Mouse (Mus musculus): ENCODE data around the gene Grin1. TPM values are rescaled to one million over a fixed set of nuclear protein-coding genes. Genes with fewer than 3 reads are reported as not detected.

Gene Grin1
- total and polyA plus RNA-seq, 3 experiments: 0.07 TPM; not detected in 2

GRCm38 (mm10) chr2:25332286-25333160, 13.5 kb upstream of the Grin1 start, which contains the start of gene Man1b1 (continued):
- peak; percentile 71; the same call in 1 of the 2 replicates for TF ChIP-seq E2F4 (IDR thresholded peaks at IDR 0.05; ENCODE audit: borderline replicate concordance, low read depth, low read length)
- TF ChIP-seq POLR2AphosphoS5 (IDR thresholded peaks at IDR 0.05; ENCODE audit: borderline replicate concordance, low read depth, low read length): peak; percentile 80; the same call in 1 of the 2 replicates
- no peak for TF ChIP-seq ZKSCAN1 (IDR thresholded peaks at IDR 0.05; ENCODE audit: low read depth, low read length)
- peak; percentile 46; the same call in 1 of the 2 replicates for TF ChIP-seq POLR2AphosphoS2 (IDR thresholded peaks at IDR 0.05; ENCODE audit: low read length)

- no peaks in the 10 kb centered on the region for H3K9me3 ChIP-seq (replicated peaks; ENCODE audit: insufficient read depth, low read length)
- H3K9ac ChIP-seq (ENCODE audit: control insufficient read depth, low read depth, low read length, poor library complexity, severe bottlenecking): peak overlapping the region; percentile 90
- DNase-seq (ENCODE audit: low read depth, low spot score): peak; percentile 38
- peak overlapping the region; percentile 78 to 92 for H3K4me3 ChIP-seq (ENCODE audit: control insufficient read depth in 1 of 2, insufficient read depth in 1 of 2, low read depth in 2 of 2, low read length in 2 of 2)
- peaks cover 3 to 19% of the 10 kb centered on the region in 2 experiments; a peak in 3 of 4 replicates for H3K4me1 ChIP-seq (ENCODE audit: control insufficient read depth in 1 of 2, insufficient read depth in 2 of 2, low read length in 2 of 2)
- H3K27me3 ChIP-seq (ENCODE audit: control insufficient read depth in 1 of 2, insufficient read depth in 2 of 2, low read length in 2 of 2): no peaks in the 10 kb centered on the region
- TF ChIP-seq RAD21 (IDR thresholded peaks at IDR 0.05; ENCODE audit: low read depth, low read length) (no peak), ZKSCAN1 (IDR thresholded peaks at IDR 0.05; ENCODE audit: low read depth, low read length) (no peak), ZNF384 (IDR thresholded peaks at IDR 0.05; ENCODE audit: low read depth, low read length) (no peak), ETS1 (IDR thresholded peaks at IDR 0.05; ENCODE audit: low read depth, low read length) (no peak), SIN3A (IDR thresholded peaks at IDR 0.05; ENCODE audit: low read length) (no peak), MXI1 (IDR thresholded peaks at IDR 0.05; ENCODE audit: low read depth, low read length) (no peak), HCFC1 (IDR thresholded peaks at IDR 0.05; ENCODE audit: low read depth, low read length) (no peak), POLR2AphosphoS2 (IDR thresholded peaks at IDR 0.05; ENCODE audit: low read length) (no peak), MYB (IDR thresholded peaks at IDR 0.05; ENCODE audit: low read depth, low read length) (no peak), POLR2A (IDR thresholded peaks at IDR 0.05; ENCODE audit: control insufficient read depth in 1 of 2, insufficient read depth in 1 of 2, low read depth in 1 of 2, low read length in 2 of 2, poor library complexity in 1 of 2) (no peak), RCOR1 (IDR thresholded peaks at IDR 0.05; ENCODE audit: low read depth, low read length) (no peak)
- peaks cover 0 to 15% of the 10 kb centered on the region in 2 experiments; a peak in 2 of 4 replicates for H3K36me3 ChIP-seq (ENCODE audit: control insufficient read depth in 1 of 2, insufficient read depth in 2 of 2, low read length in 2 of 2)
- peaks cover 22% of the 10 kb centered on the region for H3K79me2 ChIP-seq (ENCODE audit: control insufficient read depth, insufficient read depth, low read length, poor library complexity)
- H3K27ac ChIP-seq (ENCODE audit: control insufficient read depth, low read depth, low read length): no peak overlapping the region
These were observed 12.5 kb upstream of the Grin1 start for GRCm38 (mm10) chr2:25331470-25331869.

- Histone ChIP-seq H3K27me3 (ENCODE audit: control insufficient read depth in 1 of 2, insufficient read depth in 2 of 2, low read length in 2 of 2) (no peaks in the 10 kb centered on the region), H3K4me3 (ENCODE audit: control insufficient read depth in 1 of 2, insufficient read depth in 1 of 2, low read depth in 2 of 2, low read length in 2 of 2) (no peak overlapping the region), H3K36me3 (ENCODE audit: control insufficient read depth in 1 of 2, insufficient read depth in 2 of 2, low read length in 2 of 2) (peaks cover 0 to 16% of the 10 kb centered on the region in 2 experiments; a peak in 2 of 4 replicates), H3K9me3 (replicated peaks; ENCODE audit: insufficient read depth, low read length) (no peaks in the 10 kb centered on the region), H3K9ac (ENCODE audit: control insufficient read depth, low read depth, low read length, poor library complexity, severe bottlenecking) (no peak overlapping the region), H3K79me2 (ENCODE audit: control insufficient read depth, insufficient read depth, low read length, poor library complexity) (peaks cover 13% of the 10 kb centered on the region), H3K27ac (ENCODE audit: control insufficient read depth, low read depth, low read length) (no peak overlapping the region), H3K4me1 (ENCODE audit: control insufficient read depth in 1 of 2, insufficient read depth in 2 of 2, low read length in 2 of 2) (peaks cover 5 to 21% of the 10 kb centered on the region in 2 experiments)
- peak; percentile 77 for DNase-seq (ENCODE audit: low read depth, low spot score)
- TF ChIP-seq ZC3H11A (IDR thresholded peaks at IDR 0.05; ENCODE audit: low read depth, low read length) (peak; percentile 55), CTCF (IDR thresholded peaks at IDR 0.05 in 2 of 3, conservative IDR thresholded peaks at IDR 0.05 in 1 of 3; ENCODE audit: control insufficient read depth in 1 of 3, insufficient read depth in 1 of 3, low read depth in 2 of 3, low read length in 3 of 3, poor library complexity in 1 of 3, severe bottlenecking in 1 of 3) (peak; percentile 65 to 81 (median 66)), RAD21 (IDR thresholded peaks at IDR 0.05; ENCODE audit: low read depth, low read length) (peak; percentile 75), SMC3 (IDR thresholded peaks at IDR 0.05; ENCODE audit: low read depth, low read length) (peak; percentile 81), BHLHE40 (IDR thresholded peaks at IDR 0.05; ENCODE audit: borderline replicate concordance, low read depth, low read length) (no peak), UBTF (IDR thresholded peaks at IDR 0.05; ENCODE audit: borderline replicate concordance, insufficient read depth, low read depth, low read length) (no peak), ZKSCAN1 (IDR thresholded peaks at IDR 0.05; ENCODE audit: low read depth, low read length) (no peak), CHD2 (IDR thresholded peaks at IDR 0.05; ENCODE audit: low read length) (no peak), HCFC1 (IDR thresholded peaks at IDR 0.05; ENCODE audit: low read depth, low read length) (0 out of 2 replicates have a peak, but pooled peaks have one; percentile 30)
These were observed 9.5 kb upstream of the Grin1 start for GRCm38 (mm10) chr2:25328440-25328839.

Measured in MEL (cell line).